Mouse (Mus musculus) embryo, embryonic 11.5 days (tissue): ENCODE data around the gene Car2.

ENCODE experiments used
- DNase-seq: peaks from one replicate; pipeline ENCODE4 v3.0.0-alpha.2; 2012; ENCODE audit warnings: low read depth, low spot score

Gene Car2

GRCm38 (mm10) chr3:14878749-14879223 is 7.3 kb upstream of the Car2 start:
- DNase-seq = no peak

GRCm38 (mm10) chr3:14879293-14879692 is 6.8 kb upstream of the Car2 start:
- DNase-seq = no peak

GRCm38 (mm10) chr3:14880277-14880676 is 5.8 kb upstream of the Car2 start:
- no peak for DNase-seq

GRCm38 (mm10) chr3:14882005-14882404 is 4.1 kb upstream of the Car2 start:
- no peak for DNase-seq

- DNase-seq = no peak
Observed at GRCm38 (mm10) chr3:14882756-14883155, 3.3 kb upstream of the Car2 start.

- no peak for DNase-seq
Observed at GRCm38 (mm10) chr3:14884826-14885225, 1.2 kb upstream of the Car2 start.

GRCm38 (mm10) chr3:14887134-14887666 is 1.1 kb downstream of the Car2 start:
- no peak for DNase-seq

- DNase-seq = no peak
Observed at GRCm38 (mm10) chr3:14887686-14888295, 1.7 kb downstream of the Car2 start.

- DNase-seq = no peak
Observed at GRCm38 (mm10) chr3:14888549-14888948, 2.5 kb downstream of the Car2 start.

- no peak for DNase-seq
Observed at GRCm38 (mm10) chr3:14889085-14889484, 3.0 kb downstream of the Car2 start.

- DNase-seq = no peak
Observed at GRCm38 (mm10) chr3:14889716-14890409, 3.8 kb downstream of the Car2 start.

- no peak for DNase-seq
Observed at GRCm38 (mm10) chr3:14892991-14893390, 6.9 kb downstream of the Car2 start.

GRCm38 (mm10) chr3:14893700-14894099 is 7.6 kb downstream of the Car2 start:
- no peak for DNase-seq

GRCm38 (mm10) chr3:14895333-14895732 is 9.3 kb downstream of the Car2 start:
- DNase-seq = no peak

GRCm38 (mm10) chr3:14897770-14898169 is 11.7 kb downstream of the Car2 start:
- DNase-seq = no peak

GRCm38 (mm10) chr3:14903380-14903779 is 17.3 kb downstream of the Car2 start:
- DNase-seq = no peak

GRCm38 (mm10) chr3:14904165-14904564 is 18.1 kb downstream of the Car2 start:
- no peak for DNase-seq

- DNase-seq = no peak
Observed at GRCm38 (mm10) chr3:14907271-14907670, 21.2 kb downstream of the Car2 start.

- no peak for DNase-seq
Observed at GRCm38 (mm10) chr3:14911992-14912582, 26.0 kb downstream of the Car2 start.

- no peak for DNase-seq
Observed at GRCm38 (mm10) chr3:14913774-14914173, 27.7 kb downstream of the Car2 start.

- DNase-seq = no peak
Observed at GRCm38 (mm10) chr3:14915355-14915754, 29.3 kb downstream of the Car2 start.

- no peak for DNase-seq
Observed at GRCm38 (mm10) chr3:14917261-14917660, 31.2 kb downstream of the Car2 start.

GRCm38 (mm10) chr3:14944706-14945105 is 58.6 kb downstream of the Car2 start:
- no peak for DNase-seq
